Mouse (Mus musculus) testis, postnatal 14 days (tissue): ENCODE measurements around the gene Mecom.
A peak's percentile ranks its signal among the peaks of the same experiment; 100 is the strongest.
"Not testable (repeated sequence)": the region's sequence is repeated elsewhere in the genome, so short reads cannot be mapped to it uniquely, and the experiment has no call there.

Experiments used
- DNase-seq: peaks from one replicate; pipeline ENCODE4 v3.0.0; 2021; ENCODE audit warnings: low spot score

Mecom gene

DNA sequence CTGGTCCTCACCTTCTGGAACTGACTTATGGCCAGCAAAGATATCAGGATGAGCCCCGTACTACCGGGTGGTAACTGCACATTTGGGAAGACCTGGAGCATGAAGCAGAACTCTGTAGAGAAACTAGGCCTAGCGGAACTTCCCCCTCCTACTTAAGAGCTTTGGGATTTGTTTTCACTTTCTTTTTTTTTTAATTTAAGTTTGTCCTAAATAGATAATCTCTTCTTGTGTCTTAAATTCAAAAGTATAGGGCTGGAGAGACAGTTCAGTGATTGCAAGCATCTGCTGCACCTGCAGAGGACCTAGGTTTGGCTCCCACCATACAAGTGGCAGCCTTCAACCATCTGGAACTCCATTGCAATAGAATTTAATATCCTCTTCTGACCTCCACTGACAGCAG is at the start of gene Mecom:
Gene Mecom, minus strand, starts transcription at position 101 of the 400 bp plus-strand sequence.
- DNase-seq = no peak

DNA sequence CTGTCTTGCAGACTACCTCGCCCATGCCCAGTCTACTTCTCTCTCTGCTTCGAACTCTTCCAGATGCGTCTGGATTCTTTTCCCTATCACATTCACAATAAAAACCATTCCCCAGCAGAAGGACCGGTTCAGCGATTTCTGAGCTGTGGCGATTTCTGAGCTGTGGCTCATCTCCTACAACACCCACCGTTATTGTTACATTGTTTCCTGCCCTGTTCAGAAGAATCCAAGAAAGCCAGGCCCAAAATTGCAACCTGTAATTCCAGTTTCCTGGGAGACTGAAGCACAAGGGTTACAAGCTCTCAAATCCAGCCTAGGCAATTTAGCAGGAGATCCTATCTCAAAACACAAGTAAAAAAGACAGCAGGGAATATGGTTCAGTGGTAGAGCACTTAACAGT is 49.5 kb upstream of the Mecom start:
- peak; percentile 74 for DNase-seq

DNA sequence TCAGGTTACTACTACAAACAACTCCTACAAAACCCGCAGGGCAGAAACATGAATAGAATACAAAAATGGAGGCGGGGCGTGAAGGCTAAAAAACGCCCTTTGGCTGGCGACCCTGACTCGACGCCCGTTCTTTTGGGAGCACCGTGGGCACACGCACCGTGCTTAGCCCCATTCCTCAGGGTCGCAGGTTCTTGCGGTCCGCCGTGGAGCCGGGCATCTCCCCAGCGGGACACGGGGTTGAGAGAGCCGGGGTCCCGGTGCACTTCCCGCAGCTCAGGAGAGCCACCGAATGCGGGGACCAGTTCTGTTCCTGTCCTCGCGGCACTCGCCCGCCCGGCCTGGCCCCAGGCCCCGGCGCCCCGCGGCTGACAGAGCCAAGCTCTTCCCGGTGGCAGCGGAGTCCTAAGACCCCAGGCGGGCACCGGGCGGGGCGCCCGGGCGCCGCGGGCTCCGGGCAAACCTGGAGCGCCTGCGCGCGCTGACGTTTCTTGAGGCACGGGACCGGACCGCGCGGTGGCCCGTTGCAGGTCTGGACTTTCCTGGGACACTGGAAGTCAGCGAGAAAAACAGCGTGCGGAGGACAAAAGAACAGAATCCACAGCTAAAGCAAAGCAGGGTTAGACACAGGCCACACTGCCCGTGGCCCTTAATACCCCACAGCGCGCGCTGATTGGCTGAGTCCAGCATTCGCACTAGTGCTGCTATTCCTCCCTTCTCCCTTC is 47.5 kb upstream of the Mecom start:
- DNase-seq = no peak

DNA sequence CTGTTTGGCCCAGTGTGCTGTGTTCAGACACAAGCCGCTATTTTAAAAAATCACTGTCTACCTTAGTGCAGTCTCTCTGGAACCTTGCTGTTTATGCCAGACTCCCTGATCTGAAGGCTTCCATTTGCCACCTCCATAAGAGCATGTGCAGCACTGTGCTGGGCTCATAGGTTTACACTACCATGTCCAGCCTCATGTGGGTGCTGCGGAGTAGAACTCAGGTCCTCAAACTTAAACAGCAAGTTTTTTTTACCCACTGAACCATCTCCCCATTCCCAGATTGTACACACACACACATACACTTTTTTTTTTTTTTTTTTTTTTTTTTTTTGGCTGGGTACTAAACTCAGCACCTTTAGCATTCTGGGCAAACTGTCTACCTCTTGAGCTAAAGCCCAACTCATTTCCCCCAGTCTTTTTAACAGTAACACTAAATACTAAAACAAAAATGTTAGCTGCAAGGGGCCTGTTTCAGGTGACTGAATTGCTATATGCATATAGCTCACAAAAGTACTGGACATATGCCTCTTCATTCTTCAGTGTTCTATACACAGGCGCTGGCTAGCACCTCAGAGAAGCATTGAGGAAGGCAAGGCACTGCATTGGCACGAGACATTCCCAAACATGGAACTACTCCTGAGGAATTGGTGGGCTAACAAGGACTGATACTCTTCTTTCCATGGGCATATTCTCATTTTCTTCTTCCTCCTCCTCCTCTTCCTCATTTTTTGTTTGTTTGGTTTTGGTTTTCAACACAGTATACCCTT is 46.1 kb upstream of the Mecom start:
- no peak for DNase-seq

DNA sequence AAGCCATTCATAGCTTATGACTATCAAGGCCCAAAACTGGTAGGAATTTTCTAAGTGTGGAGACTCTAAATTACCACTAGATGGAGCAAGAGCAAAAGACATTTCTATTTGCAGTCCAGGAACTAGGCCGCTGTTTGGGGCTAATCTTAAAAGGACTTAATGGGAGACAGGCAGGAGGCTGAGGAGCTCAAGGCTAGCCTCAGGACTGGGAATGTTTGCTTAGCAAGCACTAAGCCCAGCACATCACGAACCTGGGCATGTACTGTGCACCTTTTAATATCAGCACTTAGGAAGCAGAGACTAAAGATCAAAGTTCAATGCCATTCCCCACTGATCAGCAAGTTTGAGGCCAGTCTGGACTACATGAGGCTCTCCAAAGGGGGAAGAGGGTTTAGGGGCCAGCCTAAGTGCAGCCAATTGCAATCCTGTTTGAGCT is 44.6 kb upstream of the Mecom start:
- DNase-seq = no peak

DNA sequence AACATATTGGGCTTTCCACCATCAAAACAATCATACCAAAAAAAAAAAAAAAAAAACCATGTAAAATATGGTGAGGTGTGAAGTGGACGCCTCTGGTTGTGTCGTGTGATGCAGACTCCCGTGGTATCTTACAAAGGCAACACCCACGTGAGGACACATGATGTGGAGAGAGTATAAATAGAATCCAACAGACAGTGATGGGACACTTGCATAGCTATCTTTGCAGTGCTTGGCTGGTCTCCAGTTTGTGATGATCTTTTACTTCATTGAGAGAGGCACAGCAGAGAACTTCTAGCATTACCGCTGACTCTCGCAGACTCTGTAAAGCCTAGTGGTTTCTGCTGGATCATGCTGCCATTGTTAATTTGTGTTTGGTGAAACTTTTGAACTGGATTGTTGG is 41.1 kb upstream of the Mecom start:
- DNase-seq = no peak

DNA sequence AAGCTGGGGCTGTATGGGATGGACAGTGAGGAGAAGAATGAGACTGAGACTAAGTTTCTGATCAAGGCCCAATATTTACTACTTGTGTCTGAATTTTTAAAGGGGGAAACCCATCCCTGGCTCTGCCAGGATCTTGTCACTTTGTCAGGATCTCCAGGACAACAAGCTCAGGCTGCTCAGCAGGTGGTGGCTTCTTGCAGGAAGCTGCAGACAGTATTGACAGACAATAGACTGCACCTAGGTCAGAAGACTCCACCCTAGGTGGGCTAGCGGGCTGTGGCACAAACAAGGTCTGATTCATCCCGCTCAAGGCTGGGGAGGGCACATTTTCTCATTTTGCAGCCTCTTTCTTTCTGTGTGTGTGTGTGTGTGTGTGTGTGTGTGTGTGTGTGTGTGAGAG is 25.7 kb upstream of the Mecom start:
- DNase-seq = no peak

DNA sequence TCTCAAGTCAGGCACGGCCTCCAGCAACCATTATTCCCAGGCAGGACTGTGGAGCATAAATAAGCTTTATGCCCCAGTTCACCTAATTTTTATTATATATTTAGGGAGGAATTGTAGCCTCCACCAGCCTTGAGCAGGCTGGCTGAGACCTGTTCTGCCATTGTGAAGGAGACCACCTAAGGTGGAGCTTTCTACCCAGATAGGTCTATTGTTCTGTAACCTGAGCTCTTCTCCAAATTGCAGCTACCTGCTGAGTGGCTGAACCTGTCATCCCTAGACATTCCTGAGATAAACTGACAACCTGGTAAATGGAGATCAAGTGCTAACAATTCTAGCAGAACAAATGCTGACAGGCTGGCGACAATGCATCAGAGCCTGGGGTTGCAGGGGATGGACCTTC is 18.5 kb upstream of the Mecom start:
- DNase-seq = not testable (repeated sequence)

DNA sequence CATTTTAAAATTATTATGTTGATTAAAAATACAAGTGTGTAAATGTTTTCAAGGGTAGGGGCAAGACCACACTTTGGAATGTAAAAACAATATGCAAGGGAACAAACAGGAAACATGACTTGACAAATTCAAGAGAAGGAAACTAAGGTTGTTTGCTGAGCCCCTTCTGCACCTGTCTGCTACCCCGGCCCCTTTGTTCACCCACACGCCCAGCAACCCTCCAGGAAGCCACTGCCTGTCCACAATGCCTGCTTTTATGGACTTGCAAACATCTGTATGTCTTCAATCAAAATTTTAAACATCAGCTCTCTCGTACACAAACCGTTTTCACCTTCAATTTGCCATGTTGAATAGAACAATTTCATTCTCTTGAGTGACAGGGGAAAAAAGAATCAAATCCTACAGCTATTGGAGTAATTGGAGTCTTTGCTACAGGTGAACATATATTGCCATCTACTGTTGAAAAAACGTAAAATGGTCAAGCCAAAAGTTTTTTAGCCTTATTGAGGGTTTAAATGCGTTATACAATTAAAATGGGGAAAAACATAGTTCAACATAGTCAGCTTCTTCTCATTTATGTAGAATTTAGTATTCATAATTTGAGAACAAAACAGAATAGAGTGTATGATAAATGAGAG is 13.0 kb upstream of the Mecom start:
- no peak for DNase-seq

DNA sequence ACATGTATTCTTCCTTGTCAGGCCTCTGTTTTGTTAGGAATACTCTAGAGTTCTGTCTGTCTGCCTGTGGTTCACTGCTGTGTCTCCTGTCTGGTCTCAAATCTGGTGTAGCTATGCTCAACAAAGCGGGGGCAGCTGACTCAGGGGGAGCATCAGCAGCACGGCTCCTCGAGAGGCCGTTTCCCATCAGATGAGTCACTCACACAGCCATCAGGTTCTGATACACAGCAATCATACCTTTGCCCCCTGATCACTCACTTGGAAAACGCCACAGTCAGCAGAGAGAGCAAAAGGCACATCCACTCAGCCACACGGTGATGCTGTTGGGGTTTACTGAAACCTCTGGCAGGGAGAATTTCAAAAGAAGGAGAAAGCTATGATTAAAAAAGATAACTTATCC is 5.9 kb upstream of the Mecom start:
- DNase-seq = no peak

DNA sequence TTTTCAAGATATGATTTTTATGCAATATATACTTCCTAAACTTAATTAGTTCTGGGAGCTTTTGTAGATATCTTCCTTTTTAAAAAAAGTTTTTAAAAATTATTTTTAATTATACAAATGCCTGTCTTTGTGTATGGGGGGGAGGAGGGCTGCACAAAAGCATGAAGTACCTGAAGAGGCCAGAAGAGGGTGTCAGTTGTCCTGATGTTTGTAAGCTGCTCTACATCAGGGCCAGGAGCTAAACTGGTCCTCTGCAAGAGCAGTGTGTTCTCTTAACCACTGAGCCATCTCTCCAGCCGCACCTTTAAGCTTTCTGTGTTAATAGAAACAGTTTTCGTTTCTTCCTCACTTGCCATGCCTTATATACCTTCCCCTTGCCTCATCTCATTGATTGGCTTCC is 2.4 kb upstream of the Mecom start:
- DNase-seq = no peak

DNA sequence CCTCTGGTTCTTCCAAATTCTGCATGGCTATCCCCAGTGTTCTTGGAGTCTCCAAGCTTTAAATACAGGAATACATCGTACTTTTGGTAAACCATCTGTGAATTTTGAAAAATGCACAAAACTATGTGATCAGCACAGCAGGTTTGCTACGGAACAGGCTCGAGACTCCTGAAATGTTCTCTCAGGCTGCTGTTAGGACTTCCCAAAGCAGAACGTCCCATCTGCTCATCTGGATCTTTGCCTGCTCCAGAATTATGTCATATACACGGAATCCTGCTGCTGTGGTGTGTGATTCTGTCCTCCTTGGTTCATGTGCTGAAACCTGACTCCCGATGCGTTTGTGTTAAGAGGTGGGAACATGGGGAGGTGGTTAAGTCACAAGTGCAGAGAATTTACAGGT is 1.1 kb upstream of the Mecom start:
- no peak for DNase-seq

DNA sequence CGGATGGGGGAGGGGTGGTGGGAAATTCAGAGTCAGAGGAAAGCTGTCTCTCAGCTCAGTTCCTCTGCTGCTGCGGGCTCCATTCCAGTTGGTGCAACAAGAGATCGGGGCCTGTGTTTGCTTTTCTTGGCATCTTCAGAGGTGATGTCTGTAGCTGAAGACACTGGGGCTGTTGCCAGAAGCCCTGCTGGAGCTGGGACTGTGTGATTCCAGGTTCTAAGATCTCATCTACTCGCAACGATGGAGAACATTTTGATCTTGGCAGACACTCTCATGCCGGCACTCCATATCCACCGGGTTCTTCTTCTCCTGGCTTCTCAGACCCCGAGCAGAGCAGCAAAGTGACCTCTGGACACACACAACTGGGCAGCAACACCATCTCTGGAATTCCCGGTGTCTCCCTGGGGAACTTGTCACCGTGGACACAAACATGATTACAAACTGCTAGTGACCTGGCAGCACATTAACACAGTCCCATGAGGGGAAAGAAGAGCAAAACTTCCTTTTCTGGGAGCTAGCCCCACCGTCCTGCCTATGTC is 908 bp downstream of the Mecom start:
- DNase-seq = peak; percentile 62

DNA sequence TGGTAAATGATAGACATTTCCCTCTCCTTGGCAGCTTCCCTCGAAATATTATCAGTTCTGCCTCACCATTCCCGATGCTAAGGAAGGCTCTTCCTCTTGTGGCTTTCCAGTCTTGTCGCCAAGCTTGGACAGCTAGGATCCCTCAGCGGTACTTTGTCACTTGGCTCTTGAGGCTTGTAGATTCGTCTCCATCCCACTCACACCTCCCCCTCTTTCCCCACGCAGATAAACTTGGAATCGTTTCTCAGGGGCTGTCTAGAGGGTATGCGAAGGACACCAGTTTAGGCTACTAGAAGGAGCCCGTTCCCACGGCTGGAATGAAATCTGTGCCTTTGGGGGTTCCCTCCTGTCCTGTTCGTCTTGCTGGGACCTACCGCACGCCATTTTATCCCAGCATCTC is 1.4 kb downstream of the Mecom start:
- DNase-seq = no peak

DNA sequence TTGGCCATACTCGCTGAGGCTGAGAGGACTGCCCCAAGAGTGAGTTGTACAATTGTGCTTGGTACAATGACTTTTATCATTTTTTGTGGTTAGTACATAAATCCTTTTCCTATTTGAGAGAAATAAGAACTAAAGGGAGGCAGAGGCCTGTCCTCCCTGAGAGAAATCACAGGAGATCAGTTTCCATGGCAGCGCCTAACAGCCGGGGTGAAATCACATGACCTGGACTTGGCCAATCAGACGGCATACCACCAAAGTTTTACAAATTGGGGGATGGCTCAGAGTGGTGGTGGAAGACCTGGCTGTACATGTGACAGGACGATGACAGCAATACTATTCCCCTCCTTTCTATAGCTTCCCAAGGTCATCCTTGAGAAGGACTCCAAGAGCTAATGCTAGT is 2.6 kb downstream of the Mecom start:
- no peak for DNase-seq

DNA sequence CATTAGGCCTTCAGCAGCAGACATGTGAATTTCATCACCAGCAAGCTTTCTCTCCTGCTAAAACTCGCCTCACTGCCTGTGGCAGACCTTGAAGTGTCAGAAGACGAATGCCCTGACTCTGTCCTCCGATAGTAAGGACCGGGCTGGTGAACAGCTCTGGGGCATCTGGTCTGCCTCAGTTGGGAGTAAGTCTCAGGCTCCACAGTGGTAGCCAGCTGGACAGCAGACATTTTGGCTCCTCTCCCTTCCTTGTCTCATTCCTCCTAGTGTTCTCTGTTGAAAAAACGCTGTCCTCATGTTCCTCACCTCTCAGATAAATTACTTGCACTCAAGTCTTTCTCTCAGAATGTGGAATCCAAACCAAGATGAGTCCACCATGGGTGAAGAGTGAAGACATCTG is 3.5 kb downstream of the Mecom start:
- DNase-seq = no peak

DNA sequence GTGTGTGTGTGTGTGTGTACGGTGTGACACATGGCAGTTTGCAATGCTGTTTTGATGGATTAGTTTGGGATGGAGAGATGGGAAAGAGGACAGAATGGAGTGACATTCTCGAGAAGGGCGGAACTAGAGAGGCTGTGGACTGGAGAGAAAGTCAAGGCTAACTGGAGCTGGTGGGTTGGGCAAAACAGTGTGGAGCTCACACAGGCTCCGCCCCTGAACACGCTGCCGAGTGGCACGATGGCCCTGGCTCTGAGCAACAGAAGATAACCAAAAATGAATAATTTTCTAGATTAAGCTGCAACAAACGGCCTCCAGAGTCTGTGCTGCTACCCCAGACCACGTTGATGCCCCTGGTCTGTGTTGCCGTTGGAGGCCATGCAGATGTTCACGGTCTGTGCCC is 12.0 kb downstream of the Mecom start:
- no peak for DNase-seq

DNA sequence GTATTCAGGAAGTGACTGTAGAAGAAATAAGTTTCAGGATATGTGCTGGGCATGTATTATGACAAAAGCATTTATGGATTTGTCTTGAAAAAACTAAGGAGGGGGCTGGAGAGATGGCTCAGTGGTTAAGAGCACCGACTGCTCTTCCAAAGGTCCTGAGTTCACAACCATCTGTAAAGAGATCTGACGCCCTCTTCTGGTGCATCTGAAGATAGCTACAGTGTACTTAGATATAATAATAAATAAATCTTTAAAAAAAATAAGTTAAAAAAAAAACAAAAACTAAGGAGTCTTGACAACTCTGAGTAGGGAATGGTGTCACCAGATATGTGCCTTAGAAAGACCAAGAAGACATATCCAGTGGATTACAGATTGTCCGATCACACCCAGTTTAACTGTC is 27.1 kb downstream of the Mecom start:
- DNase-seq = not testable (repeated sequence)

DNA sequence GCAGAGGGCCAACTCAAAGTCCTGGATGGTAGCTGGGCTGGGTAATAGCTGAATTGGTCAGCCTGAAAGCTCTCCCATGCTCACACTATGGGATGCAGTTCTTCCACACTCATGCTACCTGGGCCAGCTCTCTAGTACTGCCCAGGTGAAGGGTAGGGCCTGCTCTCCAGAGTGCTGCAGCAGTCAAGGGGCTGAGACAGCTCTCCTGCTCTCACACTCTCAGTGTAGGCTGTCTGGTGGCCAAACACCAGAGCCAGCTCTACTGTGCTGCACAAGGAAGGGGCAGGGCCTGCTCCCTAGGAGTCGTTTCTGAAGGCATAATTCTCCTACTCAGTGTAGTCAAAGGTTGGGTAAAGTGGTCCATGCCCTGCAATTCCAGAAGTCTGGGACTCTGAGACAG is 28.4 kb downstream of the Mecom start:
- no peak for DNase-seq

DNA sequence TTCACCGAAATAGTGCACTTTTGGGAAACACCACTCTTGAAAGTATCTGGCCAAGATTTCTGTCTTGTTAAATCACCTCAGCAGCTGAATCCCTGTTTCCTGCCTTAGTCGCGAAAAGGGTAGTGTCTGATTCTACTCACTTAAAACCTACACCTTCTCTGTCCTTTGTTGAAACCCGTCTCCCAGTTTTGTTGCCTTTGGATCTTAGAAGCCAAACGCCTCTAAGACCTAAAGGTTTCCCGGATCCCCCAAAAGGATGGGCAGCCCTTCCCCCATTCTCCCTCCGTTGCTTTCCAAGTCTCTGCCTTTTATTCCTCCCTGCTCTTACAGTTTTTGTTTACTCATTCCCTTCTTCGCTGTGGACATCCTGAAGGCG is 32.0 kb downstream of the Mecom start:
- no peak for DNase-seq

DNA sequence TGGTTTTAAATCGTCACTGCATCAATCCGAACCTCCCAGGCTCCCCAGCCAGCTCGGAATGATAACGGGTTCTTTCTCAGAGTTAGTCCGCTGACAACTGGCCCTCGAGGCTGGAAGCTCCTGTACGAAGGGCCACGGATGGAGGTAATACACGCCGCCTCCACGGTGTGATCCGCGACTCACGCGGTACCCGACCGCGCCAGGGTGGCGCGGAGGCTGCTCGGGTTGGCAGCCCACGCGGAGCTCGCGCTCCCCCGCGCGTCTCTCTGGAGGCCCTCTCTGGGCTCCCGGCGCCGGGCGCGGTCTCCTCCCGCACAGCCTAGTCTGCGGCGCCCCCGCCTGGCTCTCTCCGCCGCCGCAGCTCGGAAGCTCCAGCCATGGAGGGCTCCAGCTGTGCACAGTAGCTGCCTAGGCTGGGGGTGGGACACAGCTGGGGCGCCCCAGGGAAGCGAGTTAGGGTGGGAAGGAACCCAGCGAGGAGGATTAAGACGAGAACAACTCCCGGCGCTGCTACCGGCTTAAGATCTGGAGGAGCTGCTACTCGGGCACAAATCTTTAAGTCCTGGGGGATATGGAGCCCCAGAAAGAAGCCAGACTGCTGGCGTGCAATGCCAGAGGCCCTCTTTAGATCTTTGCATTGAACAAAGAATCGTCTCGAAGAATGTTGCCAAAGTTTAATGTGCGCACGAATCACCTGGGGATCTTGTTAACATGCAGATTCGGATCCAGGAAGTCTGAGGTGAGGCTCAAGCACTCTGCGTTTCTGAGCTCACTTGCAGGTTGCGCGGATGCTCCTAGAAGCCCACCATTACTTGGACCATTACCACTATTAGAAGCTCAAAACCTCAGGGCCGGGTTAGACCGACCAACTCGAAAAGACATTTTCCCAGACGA is 32.7 kb downstream of the Mecom start:
- peak; percentile 45 for DNase-seq
